Mouse (Mus musculus) CH12.LX (cell line): ENCODE measurements around the gene Gpx4. TPM values are rescaled to one million over a fixed set of nuclear protein-coding genes. Genes with fewer than 3 reads are reported as not detected.
A peak's percentile ranks its signal among the peaks of the same experiment; 100 is the strongest.

Experiments
- DNase-seq: peaks from one replicate; pipeline ENCODE4 v3.0.0-alpha.2; 2013; ENCODE audit errors: extremely low read depth
- H3K27ac ChIP-seq: 2 replicates; pipeline ENCODE4 v1.5.1; 2012; ENCODE audit warnings: low read depth, mild to moderate bottlenecking, control low read depth, moderate library complexity; ENCODE audit not compliant: insufficient read depth
- H3K27me3 ChIP-seq: replicated peaks from 2 replicates; pipeline ENCODE3; 2012; ENCODE audit warnings: inconsistent platforms
- H3K36me3 ChIP-seq, 2 experiments: replicated peaks in 1 of 2; 2 replicates each; pipeline versions ENCODE3 to v1.6.1; 2012; ENCODE audit warnings: inconsistent platforms in 1 of 2, low read length in 1 of 2, mild to moderate bottlenecking in 1 of 2, mixed read lengths in 1 of 2, moderate library complexity in 1 of 2; ENCODE audit not compliant: control insufficient read depth in 1 of 2, insufficient read depth in 1 of 2
- H3K4me1 ChIP-seq, 2 experiments: 2 replicates each; pipeline ENCODE4 v1.6.1; 2012; ENCODE audit warnings: inconsistent platforms in 1 of 2, moderate library complexity in 1 of 2; ENCODE audit not compliant: insufficient read depth in 2 of 2, control insufficient read depth in 1 of 2
- H3K4me2 ChIP-seq: 2 replicates; pipeline ENCODE4 v1.6.1; 2012; ENCODE audit warnings: low read depth, mild to moderate bottlenecking, control low read depth; ENCODE audit not compliant: poor library complexity, insufficient read depth, severe bottlenecking
- H3K4me3 ChIP-seq, 3 experiments: fragments of 150-350 bp in 1 of 3; sonication (generic) in 1 of 3; replicated peaks in 1 of 3; 2 replicates each; pipeline versions ENCODE3 to v1.5.1; 2011 to 2012; ENCODE audit warnings: low read depth in 2 of 3, low read length in 2 of 3, mild to moderate bottlenecking in 2 of 3, moderate library complexity in 2 of 3, control low read depth in 1 of 3, improper control_type of control experiment in 1 of 3, inconsistent platforms in 1 of 3, mixed read lengths in 1 of 3; ENCODE audit not compliant: poor library complexity in 1 of 3
- H3K79me2 ChIP-seq: replicated peaks from 2 replicates; pipeline ENCODE4 v1.6.1; 2012; ENCODE audit warnings: mild to moderate bottlenecking, moderate library complexity; ENCODE audit not compliant: control insufficient read depth, poor library complexity, insufficient read depth, severe bottlenecking; ENCODE audit errors: extremely low read depth
- H3K9ac ChIP-seq: 2 replicates; pipeline ENCODE4 v1.6.1; 2012; ENCODE audit warnings: low read depth, mild to moderate bottlenecking, control low read depth, moderate library complexity; ENCODE audit not compliant: insufficient read depth
- H3K9me3 ChIP-seq: replicated peaks from 2 replicates; pipeline ENCODE3; 2012; ENCODE audit warnings: low read length, inconsistent platforms, mixed read lengths
- BHLHE40 ChIP-seq: IDR thresholded peaks from 2 replicates; pipeline ENCODE4 v1.6.1; 2011; ENCODE audit warnings: mild to moderate bottlenecking, low read depth, low read length, improper control_type of control experiment
- CHD1 ChIP-seq: IDR thresholded peaks from 2 replicates; pipeline ENCODE4 v1.6.1; 2012; ENCODE audit warnings: low read depth, low read length, improper control_type of control experiment, inconsistent platforms
- CTCF ChIP-seq, 2 experiments: IDR thresholded peaks in 1 of 2; conservative IDR thresholded peaks in 1 of 2; 2 replicates each; pipeline ENCODE4 v1.5.1; 2011 to 2012; ENCODE audit warnings: low read depth in 2 of 2, low read length in 2 of 2, improper control_type of control experiment in 1 of 2, inconsistent platforms in 1 of 2, mild to moderate bottlenecking in 1 of 2, moderate library complexity in 1 of 2
- E2F4 ChIP-seq: IDR thresholded peaks from 2 replicates; pipeline ENCODE4 v1.6.1; 2011; ENCODE audit warnings: low read depth, low read length, improper control_type of control experiment; ENCODE audit not compliant: insufficient replicate concordance
- EP300 ChIP-seq: IDR thresholded peaks from 2 replicates; pipeline ENCODE4 v1.6.1; 2011; ENCODE audit warnings: low read length, improper control_type of control experiment
- GABPA ChIP-seq: IDR thresholded peaks from 2 replicates; pipeline ENCODE4 v1.6.1; 2012; ENCODE audit warnings: low read depth, low read length, improper control_type of control experiment, inconsistent platforms; ENCODE audit not compliant: insufficient replicate concordance
- IRF4 ChIP-seq: IDR thresholded peaks from 2 replicates; pipeline ENCODE4 v1.6.1; 2014; ENCODE audit warnings: low read depth, mild to moderate bottlenecking, inconsistent platforms, low read length, improper control_type of control experiment
- KAT2A ChIP-seq: IDR thresholded peaks from 2 replicates; pipeline ENCODE4 v1.6.1; 2012; ENCODE audit warnings: low read length, improper control_type of control experiment, inconsistent platforms; ENCODE audit not compliant: insufficient replicate concordance
- MEF2A ChIP-seq: IDR thresholded peaks from 2 replicates; pipeline ENCODE4 v1.6.1; 2014; ENCODE audit warnings: low read depth, mild to moderate bottlenecking, inconsistent platforms, low read length, improper control_type of control experiment, borderline replicate concordance
- NELFE ChIP-seq: IDR thresholded peaks from 2 replicates; pipeline ENCODE4 v1.6.1; 2011; ENCODE audit warnings: low read depth, low read length, improper control_type of control experiment
- PAX5 ChIP-seq: IDR thresholded peaks from 2 replicates; pipeline ENCODE4 v1.6.1; 2012; ENCODE audit warnings: low read length, inconsistent platforms, mixed read lengths
- POLR2A ChIP-seq: IDR thresholded peaks from 2 replicates; pipeline ENCODE4 v1.6.1; 2011; ENCODE audit warnings: low read depth, mild to moderate bottlenecking, improper control_type of control experiment, low read length
- POLR2AphosphoS2 ChIP-seq: IDR thresholded peaks from 2 replicates; pipeline ENCODE4 v1.6.1; 2011; ENCODE audit warnings: low read depth, low read length, improper control_type of control experiment
- RAD21 ChIP-seq: IDR thresholded peaks from 2 replicates; pipeline ENCODE4 v1.6.1; 2011; ENCODE audit warnings: low read depth, mild to moderate bottlenecking, low read length, improper control_type of control experiment, moderate library complexity
- SIN3A ChIP-seq: IDR thresholded peaks from 2 replicates; pipeline ENCODE4 v1.6.1; 2012; ENCODE audit warnings: low read length, improper control_type of control experiment, inconsistent platforms
- SMC3 ChIP-seq: IDR thresholded peaks from 2 replicates; pipeline ENCODE4 v1.6.1; 2011; ENCODE audit warnings: low read depth, low read length, improper control_type of control experiment
- TCF12 ChIP-seq: IDR thresholded peaks from 2 replicates; pipeline ENCODE4 v1.6.1; 2014; ENCODE audit warnings: low read depth, mild to moderate bottlenecking, inconsistent platforms, low read length, improper control_type of control experiment
- ZKSCAN1 ChIP-seq: IDR thresholded peaks from 2 replicates; pipeline ENCODE4 v1.6.1; 2012; ENCODE audit warnings: low read depth, inconsistent platforms, low read length, improper control_type of control experiment, borderline replicate concordance
- dilution Hi-C: fragments of 300-500 bp; cut with MboI; formaldehyde crosslinking; loops from 2 replicates; pipeline ENCODE4 v1.14.3; 2020; ENCODE audit warnings: low sequenced_read_pairs; ENCODE audit not compliant: extremely low pct_unique_long_range_greater_than_20kb, extremely low pct_ligation_motif_present
- in situ Hi-C: fragments of 300-500 bp; cut with MboI; formaldehyde crosslinking; loops from 3 replicates; pipeline ENCODE4 v1.14.3; 2019; ENCODE audit warnings: low sequenced_read_pairs, low pct_ligation_motif_present, low pct_unique_long_range_greater_than_20kb, mixed read lengths
- polyA plus RNA-seq: library from polyadenylated mRNA; unstranded; fragments of >175 nt; gene quantifications from 2 replicates; pipeline ENCODE4 v1.2.1, GENCODE M21; 2012; ENCODE audit warnings: low read depth; ENCODE audit not compliant: insufficient read length
- total RNA-seq, 2 experiments: library from RNA; depleted of rRNA; stranded (reverse); fragments of 300-350 nt in 1 of 2; fragments of >200 nt in 1 of 2; gene quantifications; 2 replicates each; pipeline ENCODE4 v1.2.3; 2012 to 2014

The Gpx4 gene
- total and polyA plus RNA-seq, 3 experiments: 332 to 459 (median 386) TPM

GRCm38 (mm10) chr10:80032799-80033480, 14.0 kb upstream of the Gpx4 start (continued):
- TF ChIP-seq CHD1: peak; percentile 83; the same call in 1 of the 2 replicates

GRCm38 (mm10) chr10:80033511-80034391, 13.2 kb upstream of the Gpx4 start:
- DNase-seq: no peak
- peak overlapping the region; percentile 99 for H3K27ac ChIP-seq
- dilution Hi-C loops: no loop called here
- H3K36me3 ChIP-seq: peaks cover 60 to 78% of the 10 kb centered on the region in 2 experiments
- in situ Hi-C loops: no loop called here
- H3K9me3 ChIP-seq: no peaks in the 10 kb centered on the region
- peaks cover 35 to 71% of the 10 kb centered on the region in 2 experiments for H3K4me1 ChIP-seq
- TF ChIP-seq CTCF (conservative IDR thresholded peaks at IDR 0.05 in 1 of 2, IDR thresholded peaks at IDR 0.05 in 1 of 2; ENCODE audit: low read depth in 2 of 2, low read length in 2 of 2): peak in 1 of 2 experiments; percentile 77; a peak in 2 of 4 replicates
- no peak for TF ChIP-seq ZKSCAN1
- no peak for TF ChIP-seq CHD1
- TF ChIP-seq SMC3: peak; percentile 61
- no peak; the same call in 1 of the 2 replicates for TF ChIP-seq SIN3A
- TF ChIP-seq PAX5: no peak
- TF ChIP-seq BHLHE40: peak; percentile 41; the same call in 1 of the 2 replicates
- no peak for TF ChIP-seq GABPA
- peak; percentile 70 for TF ChIP-seq RAD21
- no peak for TF ChIP-seq NELFE
- TF ChIP-seq TCF12: 0 out of 2 replicates have a peak, but pooled peaks have one; percentile 11
- 0 out of 2 replicates have a peak, but pooled peaks have one; percentile 3 for TF ChIP-seq POLR2A
- no peak for TF ChIP-seq EP300
- TF ChIP-seq E2F4: no peak
- TF ChIP-seq POLR2AphosphoS2: no peak
- TF ChIP-seq MEF2A: 0 out of 2 replicates have a peak, but pooled peaks have one; percentile 16
- peak; percentile 54; the same call in 1 of the 2 replicates for TF ChIP-seq IRF4
- TF ChIP-seq KAT2A: no peak
- H3K27me3 ChIP-seq: no peaks in the 10 kb centered on the region
- H3K79me2 ChIP-seq: peaks cover 13% of the 10 kb centered on the region
- H3K4me2 ChIP-seq: peak overlapping the region; percentile 86
- H3K4me3 ChIP-seq: no peak overlapping the region
- H3K9ac ChIP-seq: peak overlapping the region; percentile 54
